Mouse (Mus musculus): ENCODE results near the gene Calm3. TPM values are rescaled to one million over a fixed set of nuclear protein-coding genes. Genes with fewer than 3 reads are reported as not detected.

Gene Calm3
- polyA plus RNA-seq, 1 experiment from 2014 or later, result 317 TPM

GRCm38 (mm10) chr7:16932704-16933577 lies 9.0 kb upstream of the Calm3 start:
- no peaks in the 10 kb centered on the region for H3K27me3 ChIP-seq
- H3K9me3 ChIP-seq, result no peaks in the 10 kb centered on the region
- H3K9ac ChIP-seq, result no peak overlapping the region
- H3K4me3 ChIP-seq, result no peak overlapping the region
- peak overlapping the region; percentile 20; the same call in 1 of the 2 replicates for H3K4me2 ChIP-seq
- H3K36me3 ChIP-seq, result no peaks in the 10 kb centered on the region
- peak overlapping the region; percentile 85 for H3K27ac ChIP-seq
- H3K4me1 ChIP-seq (replicated peaks), result peaks cover 26% of the 10 kb centered on the region
- ATAC-seq (ENCODE audit: low FRiP score), result peak; percentile 61
- 31% methylated on average over 14 of the region's 14 CpGs for WGBS

GRCm38 (mm10) chr7:16931968-16932627 lies 8.2 kb upstream of the Calm3 start:
- WGBS, result 19% methylated on average over 14 of the region's 14 CpGs
- Histone ChIP-seq H3K9me3 (no peaks in the 10 kb centered on the region), H3K4me3 (no peak overlapping the region), H3K27me3 (no peaks in the 10 kb centered on the region), H3K4me2 (no peak overlapping the region), H3K36me3 (no peaks in the 10 kb centered on the region), H3K27ac (peak overlapping the region; percentile 85), H3K4me1 (replicated peaks) (peaks cover 24% of the 10 kb centered on the region), H3K9ac (no peak overlapping the region)
- ATAC-seq (ENCODE audit: low FRiP score), result peak; percentile 39

- Histone ChIP-seq H3K9ac (no peak overlapping the region), H3K27me3 (no peaks in the 10 kb centered on the region), H3K27ac (0 out of 2 replicates have a peak overlapping the region, but pooled peaks have one; percentile 8), H3K4me2 (no peak overlapping the region), H3K9me3 (no peaks in the 10 kb centered on the region), H3K4me1 (replicated peaks) (peaks cover 24% of the 10 kb centered on the region), H3K4me3 (no peak overlapping the region), H3K36me3 (no peaks in the 10 kb centered on the region)
- WGBS, result 3% methylated on average over 1 of the region's 1 CpGs
- ATAC-seq (ENCODE audit: low FRiP score), result no peak
Observed at GRCm38 (mm10) chr7:16930850-16931249, 6.9 kb upstream of the Calm3 start.

- 46% methylated on average over 2 of the region's 2 CpGs for WGBS
Observed at GRCm38 (mm10) chr7:16928341-16928740, 4.4 kb upstream of the Calm3 start.

GRCm38 (mm10) chr7:16923283-16924036 lies 454 bp downstream of the Calm3 start:
- Histone ChIP-seq H3K27ac (peak overlapping the region; percentile 99), H3K36me3 (peaks cover 24% of the 10 kb centered on the region), H3K4me3 (peak overlapping the region; percentile 94), H3K9me3 (no peaks in the 10 kb centered on the region), H3K4me1 (replicated peaks) (peaks cover 46% of the 10 kb centered on the region), H3K4me2 (peak overlapping the region; percentile 82), H3K27me3 (no peaks in the 10 kb centered on the region), H3K9ac (peak overlapping the region; percentile 99)
- peak; percentile 30 for ATAC-seq (ENCODE audit: low FRiP score)
- WGBS, result under 1% methylated on average over 53 of the region's 57 CpGs

More at GRCm38 (mm10) chr7:16928341-16928740, 4.4 kb upstream of the Calm3 start:
- Histone ChIP-seq H3K9ac (no peak overlapping the region), H3K4me3 (no peak overlapping the region), H3K4me2 (no peak overlapping the region), H3K4me1 (replicated peaks) (peaks cover 19% of the 10 kb centered on the region), H3K27ac (no peak overlapping the region), H3K27me3 (no peaks in the 10 kb centered on the region), H3K9me3 (no peaks in the 10 kb centered on the region), H3K36me3 (no peaks in the 10 kb centered on the region)
- no peak for ATAC-seq (ENCODE audit: low FRiP score)

GRCm38 (mm10) chr7:16922360-16922973 lies 1.4 kb downstream of the Calm3 start:
- Histone ChIP-seq H3K4me2 (peak overlapping the region; percentile 82), H3K9me3 (no peaks in the 10 kb centered on the region), H3K4me3 (peak overlapping the region; percentile 94), H3K9ac (peak overlapping the region; percentile 99), H3K36me3 (peaks cover 33% of the 10 kb centered on the region), H3K27me3 (no peaks in the 10 kb centered on the region), H3K4me1 (replicated peaks) (peaks cover 56% of the 10 kb centered on the region), H3K27ac (peak overlapping the region; percentile 99)
- WGBS, result 31% methylated on average over 10 of the region's 10 CpGs
- ATAC-seq (ENCODE audit: low FRiP score), result no peak

- peak overlapping the region; percentile 82 for H3K4me2 ChIP-seq
- H3K4me1 ChIP-seq (replicated peaks), result peaks cover 61% of the 10 kb centered on the region
- H3K27ac ChIP-seq, result peak overlapping the region; percentile 99
- 29% methylated on average over 6 of the region's 6 CpGs for WGBS
- peak overlapping the region; percentile 99 for H3K9ac ChIP-seq
- peak overlapping the region; percentile 94 for H3K4me3 ChIP-seq
- ATAC-seq (ENCODE audit: low FRiP score), result no peak
- no peaks in the 10 kb centered on the region for H3K9me3 ChIP-seq
- H3K27me3 ChIP-seq, result no peaks in the 10 kb centered on the region
- H3K36me3 ChIP-seq, result peaks cover 39% of the 10 kb centered on the region
Observed at GRCm38 (mm10) chr7:16921881-16922335, 2.0 kb downstream of the Calm3 start.

GRCm38 (mm10) chr7:16920818-16921791 lies 2.8 kb downstream of the Calm3 start:
- no peak for ATAC-seq (ENCODE audit: low FRiP score)
- peaks cover 47% of the 10 kb centered on the region for H3K36me3 ChIP-seq
- peak overlapping the region; percentile 82 for H3K4me2 ChIP-seq
- H3K27me3 ChIP-seq, result no peaks in the 10 kb centered on the region
- H3K9ac ChIP-seq, result peak overlapping the region; percentile 99
- no peaks in the 10 kb centered on the region for H3K9me3 ChIP-seq
- peak overlapping the region; percentile 94 for H3K4me3 ChIP-seq
- 37% methylated on average over 21 of the region's 21 CpGs for WGBS
- H3K4me1 ChIP-seq (replicated peaks), result peaks cover 67% of the 10 kb centered on the region
- peak overlapping the region; percentile 99 for H3K27ac ChIP-seq

GRCm38 (mm10) chr7:16920150-16920579 lies 3.7 kb downstream of the Calm3 start:
- no peak for ATAC-seq (ENCODE audit: low FRiP score)
- Histone ChIP-seq H3K4me3 (peak overlapping the region; percentile 21), H3K9ac (peak overlapping the region; percentile 70), H3K4me1 (replicated peaks) (peaks cover 67% of the 10 kb centered on the region), H3K27ac (peak overlapping the region; percentile 50; the same call in 1 of the 2 replicates), H3K4me2 (peak overlapping the region; percentile 82), H3K9me3 (no peaks in the 10 kb centered on the region), H3K36me3 (peaks cover 56% of the 10 kb centered on the region), H3K27me3 (no peaks in the 10 kb centered on the region)
- 78% methylated on average over 7 of the region's 7 CpGs for WGBS

- H3K4me3 ChIP-seq, result peak overlapping the region; percentile 21
- peak overlapping the region; percentile 70 for H3K9ac ChIP-seq
- H3K27me3 ChIP-seq, result no peaks in the 10 kb centered on the region
- H3K9me3 ChIP-seq, result no peaks in the 10 kb centered on the region
- H3K4me2 ChIP-seq, result peak overlapping the region; percentile 82
- peak overlapping the region; percentile 50; the same call in 1 of the 2 replicates for H3K27ac ChIP-seq
- H3K4me1 ChIP-seq (replicated peaks), result peaks cover 64% of the 10 kb centered on the region
- no peak for ATAC-seq (ENCODE audit: low FRiP score)
- H3K36me3 ChIP-seq, result peaks cover 62% of the 10 kb centered on the region
- WGBS, result 85% methylated on average over 13 of the region's 13 CpGs
Observed at GRCm38 (mm10) chr7:16919395-16920149, 4.3 kb downstream of the Calm3 start.
